In the genomic region with DNA sequence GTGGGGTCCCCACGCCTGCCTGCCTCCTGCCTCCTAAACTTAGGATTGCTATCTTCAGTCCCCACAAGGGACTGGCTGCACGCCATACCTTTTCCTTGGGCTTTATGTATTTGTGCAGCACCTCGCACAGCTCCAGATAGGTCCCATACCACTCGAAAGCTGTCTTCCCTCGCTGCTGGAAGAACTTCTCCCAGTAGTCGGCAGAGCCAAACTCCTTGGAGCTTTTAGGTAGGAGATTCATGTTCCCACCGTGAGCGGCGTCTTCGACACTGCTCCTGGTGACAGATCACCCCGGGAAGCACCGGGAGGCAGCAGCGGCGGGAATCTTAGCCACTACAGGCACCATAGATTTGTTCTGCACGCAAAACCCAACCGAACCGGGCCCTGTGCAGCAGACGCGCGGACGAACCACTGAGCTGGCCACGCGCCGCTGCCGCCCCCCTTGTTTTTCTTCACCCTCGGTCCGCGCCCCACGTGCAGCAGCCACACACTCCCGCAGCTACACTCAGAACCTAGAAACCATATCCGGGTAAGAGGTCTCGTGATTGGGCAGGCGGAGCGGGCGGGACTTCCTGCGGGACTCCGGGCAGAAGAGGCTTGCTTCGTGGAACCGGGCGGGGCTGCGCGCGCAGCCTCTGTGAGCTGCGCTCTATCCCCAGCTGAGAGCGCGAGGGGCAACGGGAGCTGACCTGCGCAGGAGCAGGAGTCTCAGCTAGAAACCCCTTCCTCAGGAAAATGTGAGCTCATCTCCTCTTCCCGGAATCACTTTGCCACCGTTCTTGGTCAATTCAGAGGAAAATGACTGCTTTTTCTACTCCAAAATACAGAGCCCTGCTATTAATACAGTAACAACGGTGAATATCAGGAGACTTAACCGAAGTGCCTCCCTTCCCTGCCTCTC, we compare ENCODE assay signal across 8 mouse cellular contexts. TPM values are rescaled to one million over a fixed set of nuclear protein-coding genes. Genes with fewer than 3 reads are reported as not detected.
DNase-seq lines count a peak whose midpoint lies in the region; ATAC-seq lines count a peak whose summit lies in the region.

A gene (minus strand): TSS at position 536 of the 901 bp plus-strand sequence.

- under 1% methylated on average over 52 of the region's 52 CpGs for WGBS in hindbrain, embryonic 11.5 days

- peak; percentile 97 for DNase-seq in MN1 (ENCODE audit: low spot score)
- peak; percentile 87 for DNase-seq in cerebellum, adult 9-10 months
- peak; percentile 99 for DNase-seq in hindbrain, embryonic 11.5 days (ENCODE audit: low spot score)
- peak; percentile 78 to 86 for DNase-seq in layer of hippocampus, postnatal 10 days (ENCODE audit: low spot score in 2 of 2)
- DNase-seq in lung, postnatal 10 days: peak; percentile 93
- DNase-seq in retina, adult 2 months (ENCODE audit: low read depth, low spot score): peak; percentile 84
- peak; percentile 83 to 90 for DNase-seq in thymus, postnatal 36 days

- peak within 1 kb of the TSS; percentile 54 for H3K9ac ChIP-seq in hindbrain, embryonic 11.5 days (ENCODE audit: low read depth, low read length)

- no peaks in the 10 kb centered on the region for H3K9me3 ChIP-seq in hindbrain, embryonic 11.5 days (ENCODE audit: control insufficient read depth, low read length)

- H3K4me1 ChIP-seq in hindbrain, embryonic 11.5 days (replicated peaks; ENCODE audit: control insufficient read depth, insufficient read depth, low read length): peaks cover 4% of the 10 kb centered on the region; the same call in 1 of the 2 replicates

- H3K36me3 ChIP-seq in hindbrain, embryonic 11.5 days (ENCODE audit: control insufficient read depth, insufficient read depth, low read length): 0 out of 2 replicates have a peak, but pooled peaks cover 2% of the 10 kb centered on the region

- H3K4me3 ChIP-seq in hindbrain, embryonic 11.5 days (ENCODE audit: low read depth, low read length): peak within 1 kb of the TSS; percentile 44

- H3K27me3 ChIP-seq in hindbrain, embryonic 11.5 days (ENCODE audit: control insufficient read depth, insufficient read depth, low read length): no peaks in the 10 kb centered on the region

- peak within 1 kb of the TSS; percentile 67; the same call in 1 of the 2 replicates for H3K27ac ChIP-seq in hindbrain, embryonic 11.5 days (ENCODE audit: low read depth, low read length)

- peak; percentile 99 for ATAC-seq in frontal cortex, adult (ENCODE audit: low TSS enrichment)
- ATAC-seq in hindbrain, embryonic 11.5 days (ENCODE audit: low FRiP score): peak; percentile 99

- H3K4me2 ChIP-seq in hindbrain, embryonic 11.5 days (replicated peaks; ENCODE audit: low read depth, low read length): peak within 1 kb of the TSS; percentile 71

RNA-seq across cellular contexts. Expression of the gene that starts here (rescaled TPM):
- polyA plus RNA-seq in hindbrain, embryonic 11.5 days (2014; fragmentation: Nextera tagmentation; extraction: Ambion mirVana): 12.1 and 12.3 TPM in 2 replicates
- total RNA-seq in layer of hippocampus, postnatal 10 days (2021): 10 to 100 TPM; 11.6 to 16.1 TPM

Comparison
In these comparisons a context has a peak if more than half of its experiments do, and no peak if none do; other contexts are left out.
1. Peak in every context shown above with its lines: DNase-seq, ATAC-seq, H3K4me3 ChIP-seq and H3K27ac ChIP-seq.